Mouse (Mus musculus) embryonic fibroblast, embryonic 13.5 days (primary cell): ENCODE results near the gene Nfix. TPM values are rescaled to one million over a fixed set of nuclear protein-coding genes. Genes with fewer than 3 reads are reported as not detected.

Experiments used
- H3K27ac ChIP-seq: 2 replicates; pipeline ENCODE4 v1.5.1; 2012; ENCODE audit warnings: low read length, control low read depth, inconsistent platforms; ENCODE audit not compliant: insufficient read depth
- H3K4me1 ChIP-seq: 2 replicates; pipeline ENCODE4 v1.6.1; 2011; ENCODE audit warnings: low read length; ENCODE audit not compliant: control insufficient read depth, insufficient read depth
- H3K4me3 ChIP-seq: 2 replicates; pipeline ENCODE4 v1.5.1; 2011; ENCODE audit warnings: mild to moderate bottlenecking, control low read depth, low read length; ENCODE audit not compliant: insufficient read depth
- CTCF ChIP-seq: IDR thresholded peaks from 2 replicates; pipeline ENCODE4 v1.5.1; 2011; ENCODE audit warnings: mild to moderate bottlenecking, control low read depth, low read length, moderate library complexity, borderline replicate concordance; ENCODE audit not compliant: insufficient read depth
- POLR2A ChIP-seq: IDR thresholded peaks from 2 replicates; pipeline ENCODE4 v1.6.1; 2011; ENCODE audit warnings: low read depth, mild to moderate bottlenecking, control low read depth, low read length, moderate library complexity
- polyA plus RNA-seq: library from polyadenylated mRNA; stranded (reverse); fragments of >200 nt; gene quantifications from 2 replicates; pipeline ENCODE4 v1.2.4, GENCODE M21; 2011; ENCODE audit warnings: low read depth; ENCODE audit not compliant: missing spikeins, insufficient read length

Gene Nfix
- polyA plus RNA-seq, 1 experiment: 236 TPM

DNA sequence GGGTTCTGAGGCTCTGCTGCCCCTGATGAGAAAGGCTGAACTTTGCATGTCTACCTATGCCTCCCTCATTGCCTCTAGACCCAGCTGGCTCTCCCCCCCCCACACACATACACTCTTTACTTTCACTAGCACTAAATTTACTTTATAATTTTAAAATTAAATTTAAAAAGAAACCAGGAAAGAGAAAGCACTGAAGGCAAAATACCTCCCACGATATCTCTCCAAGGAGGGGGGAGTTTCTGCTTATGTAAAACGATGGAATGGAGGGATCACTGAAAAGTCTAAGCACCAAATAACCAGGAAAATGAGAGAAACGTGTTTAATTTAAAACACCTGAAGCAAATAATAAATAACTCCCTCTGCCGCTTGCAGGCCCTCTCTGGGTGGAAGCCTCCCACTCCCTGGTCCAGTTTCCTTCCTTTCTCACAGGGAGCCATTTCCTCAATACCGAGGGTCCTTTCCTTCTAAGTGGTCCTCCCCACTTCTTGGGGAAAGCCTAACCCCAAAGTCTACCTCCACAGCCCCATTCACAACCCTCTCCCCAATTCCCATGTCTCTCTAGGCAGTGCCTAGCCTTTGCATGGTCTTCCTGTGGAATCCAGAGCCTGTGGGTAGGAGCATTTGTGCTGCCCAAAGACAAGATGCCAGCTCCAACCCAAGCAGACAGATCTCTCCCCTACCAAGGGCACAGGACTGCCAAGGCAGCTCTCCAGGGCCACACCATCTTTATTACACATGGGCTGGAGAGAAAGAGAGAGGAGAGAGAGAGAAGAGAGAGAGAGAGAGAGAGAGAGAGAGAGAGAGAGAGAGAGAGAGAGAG, 18.2 kb downstream of the Nfix start:
- TF ChIP-seq POLR2A (no peak), CTCF (no peak)
- Histone ChIP-seq H3K4me1 (peaks cover 36% of the 10 kb centered on the region), H3K4me3 (no peak overlapping the region), H3K27ac (peak overlapping the region; percentile 60)

DNA sequence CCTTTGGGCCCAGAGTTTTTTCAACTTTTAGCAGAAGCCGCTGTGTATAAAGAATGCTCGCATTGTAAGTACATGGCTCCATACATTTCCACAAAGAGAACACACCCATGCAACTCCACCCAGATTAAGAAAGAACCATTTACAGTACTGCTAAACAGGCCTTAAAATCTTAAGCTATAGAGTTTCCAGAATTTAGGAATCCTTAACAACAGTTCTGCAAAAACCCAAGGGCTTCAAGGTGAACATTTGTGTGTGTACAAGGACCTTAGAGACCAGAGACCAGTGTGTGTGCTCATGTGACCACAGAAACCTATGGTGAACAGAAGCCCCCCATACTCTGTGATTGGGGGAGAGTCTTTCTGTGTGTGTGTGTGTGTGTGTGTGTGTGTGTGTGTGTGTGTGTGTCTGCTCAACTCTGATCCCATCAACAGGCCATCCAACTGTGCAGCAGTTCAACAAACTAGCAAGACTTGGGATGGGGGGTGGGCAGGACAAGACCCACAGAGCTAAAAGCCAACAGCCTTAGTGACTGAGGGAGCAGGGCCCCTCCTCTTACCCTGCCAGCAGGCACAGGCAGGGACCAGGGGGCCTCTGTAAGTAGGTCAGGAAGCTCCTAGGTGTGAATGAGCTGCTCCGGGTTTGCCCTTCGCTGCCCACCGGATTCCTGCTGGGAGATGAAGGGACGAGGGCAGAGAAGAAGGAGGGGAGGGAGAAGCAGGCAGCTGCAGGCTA, 19.0 kb downstream of the Nfix start:
- Histone ChIP-seq H3K4me3 (no peak overlapping the region), H3K27ac (peak overlapping the region; percentile 60), H3K4me1 (peaks cover 35% of the 10 kb centered on the region)
- TF ChIP-seq CTCF: no peak
- TF ChIP-seq POLR2A: no peak

DNA sequence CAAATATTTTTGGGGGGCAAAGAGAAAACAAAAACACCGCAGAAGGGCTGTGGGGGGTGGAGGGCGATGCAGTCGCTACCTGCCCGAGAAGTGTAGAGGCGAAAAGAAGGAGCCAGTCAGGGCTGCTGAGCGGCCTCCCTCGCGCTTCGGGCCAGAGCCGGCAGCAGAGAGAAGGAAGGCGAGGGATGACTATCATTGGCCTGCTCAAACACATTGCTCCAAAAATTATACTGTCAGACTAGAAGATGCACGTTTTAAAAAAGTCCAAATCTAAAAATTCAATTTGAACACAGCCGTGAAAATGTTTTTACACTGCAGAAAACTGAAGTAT, 20.0 kb downstream of the Nfix start:
- TF ChIP-seq CTCF: no peak
- TF ChIP-seq POLR2A: no peak
- H3K4me3 ChIP-seq: no peak overlapping the region; the same call in 1 of the 2 replicates
- peak overlapping the region; percentile 34 for H3K27ac ChIP-seq
- peaks cover 36% of the 10 kb centered on the region for H3K4me1 ChIP-seq

DNA sequence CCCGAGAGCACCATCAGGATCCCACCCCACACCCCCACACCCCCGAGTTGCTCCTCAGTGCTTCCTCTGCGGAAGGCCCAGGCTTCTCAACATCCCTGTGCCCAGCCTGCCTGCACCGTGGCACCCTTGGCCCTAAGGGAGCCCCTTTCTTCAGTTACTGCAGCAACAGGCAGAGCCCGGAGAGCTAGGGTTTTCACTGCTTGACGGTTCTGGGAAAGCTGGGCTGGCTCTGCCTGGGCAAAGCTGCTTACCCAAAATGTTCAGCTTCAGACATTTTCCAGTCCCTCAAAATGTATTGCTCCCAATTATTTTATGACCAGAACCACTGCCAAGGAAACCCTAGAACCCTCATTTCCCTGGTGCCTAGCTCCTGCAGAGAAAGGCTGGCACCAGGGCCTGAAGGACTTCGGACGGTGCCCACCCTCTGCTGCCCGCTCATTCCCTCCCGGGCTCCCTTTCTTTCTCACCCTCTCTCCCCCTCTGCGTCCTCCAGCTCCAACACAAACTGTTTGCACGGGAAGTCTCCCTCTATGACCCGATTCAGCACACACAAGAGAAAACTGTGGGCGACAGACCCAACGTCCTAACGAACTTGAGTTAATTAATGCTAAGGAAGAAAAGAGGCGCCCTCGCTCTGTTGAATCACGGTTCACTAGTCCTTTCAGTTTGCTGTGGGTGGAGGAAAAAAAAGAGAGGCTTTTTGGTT, 20.5 kb downstream of the Nfix start:
- no peak overlapping the region; the same call in 1 of the 2 replicates for H3K4me3 ChIP-seq
- TF ChIP-seq CTCF: no peak
- no peak for TF ChIP-seq POLR2A
- peak overlapping the region; percentile 34 for H3K27ac ChIP-seq
- H3K4me1 ChIP-seq: peaks cover 33% of the 10 kb centered on the region

DNA sequence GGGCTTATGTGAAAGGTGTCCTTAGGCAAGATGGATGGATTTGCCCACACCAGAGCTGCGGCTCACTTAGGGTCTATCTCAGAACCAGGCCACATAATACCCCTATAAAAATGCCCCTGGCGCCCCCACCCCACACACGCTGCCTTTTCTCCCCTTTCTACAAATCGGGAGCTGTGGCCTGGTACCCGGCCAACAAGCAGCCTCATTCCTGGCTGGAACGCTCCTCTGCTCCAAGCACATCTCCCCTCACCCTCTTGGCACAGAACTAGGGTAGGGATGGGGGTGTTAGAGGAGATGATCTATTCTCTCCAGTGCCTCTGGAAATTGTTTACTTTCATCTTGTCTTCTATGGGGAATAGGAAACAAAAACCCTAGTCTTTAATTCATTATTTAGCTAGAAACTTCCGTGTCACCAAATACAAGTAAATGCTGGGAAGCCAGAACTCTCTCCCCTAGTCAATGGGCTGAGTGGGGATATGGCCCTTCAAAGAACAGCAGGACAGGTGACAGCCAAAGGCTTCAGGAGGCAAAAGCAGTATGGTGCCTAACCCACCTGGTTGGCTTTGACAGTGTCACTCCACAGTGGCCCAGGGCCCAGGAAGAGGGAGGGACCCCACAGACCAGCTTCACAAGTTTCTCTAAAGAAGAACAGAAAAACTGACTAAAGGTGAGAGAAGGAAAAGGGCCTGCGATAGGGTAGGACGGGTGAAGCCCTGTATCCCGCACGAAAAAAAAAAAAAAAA, 21.3 kb downstream of the Nfix start:
- peaks cover 32% of the 10 kb centered on the region for H3K4me1 ChIP-seq
- TF ChIP-seq POLR2A (no peak), CTCF (no peak)
- no peak overlapping the region for H3K4me3 ChIP-seq
- H3K27ac ChIP-seq: peak overlapping the region; percentile 34

DNA sequence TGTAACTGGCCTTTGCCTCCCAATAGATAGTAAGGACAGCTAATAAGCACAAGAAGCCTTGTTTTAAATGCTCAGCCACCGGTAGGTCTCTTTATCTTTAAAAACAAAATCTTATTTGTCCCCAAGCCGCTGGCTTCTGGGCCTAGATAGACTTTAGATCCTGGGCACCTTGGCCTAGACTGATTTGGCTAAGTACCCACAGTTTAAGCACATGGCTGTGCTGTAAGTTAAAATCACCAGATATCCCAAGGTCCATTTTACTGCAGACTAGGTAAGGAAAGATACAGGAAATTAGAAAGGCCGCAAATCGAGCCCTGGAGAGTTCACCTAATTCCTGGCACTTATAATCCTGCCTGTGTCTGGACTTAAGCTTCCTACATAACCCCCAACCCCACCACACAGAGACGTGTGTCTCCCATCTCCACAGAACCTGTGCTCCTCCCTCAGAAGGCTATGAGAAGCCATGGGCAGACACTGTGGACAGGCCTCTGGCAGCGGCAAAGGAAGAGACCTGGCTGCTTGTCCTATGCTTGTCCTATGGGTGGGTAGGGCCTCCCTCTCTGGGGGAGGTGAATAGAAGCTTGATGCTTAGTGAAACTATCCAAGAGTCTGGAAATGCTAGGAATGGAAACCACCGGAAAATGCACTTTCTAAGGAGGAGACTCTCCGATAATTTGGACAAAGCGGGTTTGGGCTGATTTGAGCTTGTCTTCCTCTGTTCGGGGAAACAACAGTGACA, 22.1 kb downstream of the Nfix start:
- Histone ChIP-seq H3K27ac (peak overlapping the region; percentile 34), H3K4me3 (no peak overlapping the region), H3K4me1 (peaks cover 28% of the 10 kb centered on the region)
- TF ChIP-seq POLR2A (no peak), CTCF (no peak)

DNA sequence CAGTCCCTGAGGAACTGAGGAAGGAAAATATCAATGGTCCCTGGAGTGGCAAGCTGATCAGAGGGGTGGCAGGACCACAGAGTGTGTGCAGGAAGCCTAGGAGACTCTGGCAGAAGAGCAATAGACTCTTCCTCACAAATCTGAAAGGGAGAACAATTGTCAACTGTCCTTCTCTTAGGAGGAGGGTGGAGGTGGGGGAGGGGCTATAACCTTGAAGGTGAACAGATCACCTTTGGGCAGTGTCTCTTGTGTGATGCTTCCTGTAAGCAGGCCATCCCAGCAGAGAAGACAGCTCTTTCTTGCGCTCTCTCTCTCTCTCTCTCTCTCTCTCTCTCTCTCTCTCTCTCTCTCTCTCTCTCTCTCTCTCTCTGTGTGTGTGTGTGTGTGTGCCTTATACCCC, 23.6 kb downstream of the Nfix start:
- TF ChIP-seq CTCF: no peak
- TF ChIP-seq POLR2A: no peak
- peak overlapping the region; percentile 82; the same call in 1 of the 2 replicates for H3K27ac ChIP-seq
- H3K4me3 ChIP-seq: no peak overlapping the region
- peaks cover 26% of the 10 kb centered on the region for H3K4me1 ChIP-seq

DNA sequence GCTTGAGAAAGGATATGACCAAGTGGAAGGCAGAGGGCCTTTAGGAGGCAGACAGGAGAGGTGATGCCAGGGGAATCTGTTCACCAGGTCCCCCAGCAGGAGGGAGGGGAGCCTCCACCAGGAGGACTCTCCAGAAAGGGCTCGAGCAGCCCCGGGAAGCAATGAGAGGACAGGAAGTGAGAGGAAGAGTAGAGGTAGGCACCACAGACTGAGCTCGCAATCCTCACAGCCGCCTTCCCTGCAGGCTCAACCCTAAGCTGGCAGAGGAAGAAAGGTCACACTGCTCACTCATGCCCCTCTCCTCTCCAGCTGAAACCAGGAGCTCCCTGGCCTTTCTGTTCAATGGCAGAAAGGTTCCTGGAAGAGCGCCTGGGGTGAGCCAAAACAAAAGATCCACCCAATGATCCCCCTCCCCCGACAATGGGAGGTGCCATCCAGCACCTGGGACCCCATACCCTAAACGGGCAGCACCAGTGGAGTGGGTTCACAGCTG, 24.5 kb downstream of the Nfix start:
- TF ChIP-seq POLR2A (no peak), CTCF (no peak)
- no peak overlapping the region for H3K4me3 ChIP-seq
- H3K4me1 ChIP-seq: peaks cover 20% of the 10 kb centered on the region
- H3K27ac ChIP-seq: peak overlapping the region; percentile 82
